Mouse (Mus musculus) liver, postnatal 0 days (tissue): Measurements from ENCODE around the gene Fkbp15. TPM values are rescaled to one million over a fixed set of nuclear protein-coding genes. Genes with fewer than 3 reads are reported as not detected.

Experiments used
- ATAC-seq: fragments of 200-750 bp; cut with Nextera tagmentation; 2 replicates; pipeline ENCODE4 v1.8.0; 2017; ENCODE audit warnings: mild to moderate bottlenecking, moderate library complexity
- DNase-seq: peaks from one replicate; pipeline ENCODE4 v3.0.0-alpha.2; 2016
- H3K27ac ChIP-seq: fragments of 300-500 bp; sonication (generic); 2 replicates; pipeline ENCODE4 v1.5.1; 2014; ENCODE audit warnings: antibody characterized with exemption, moderate library complexity, mild to moderate bottlenecking, low read depth
- H3K27me3 ChIP-seq: fragments of 300-500 bp; sonication (generic); 2 replicates; pipeline ENCODE4 v1.6.1; 2014; ENCODE audit warnings: low read length, control low read depth, mixed read lengths; ENCODE audit not compliant: insufficient read depth
- H3K36me3 ChIP-seq: fragments of 300-500 bp; sonication (generic); replicated peaks from 2 replicates; pipeline ENCODE4 v1.6.1; 2014; ENCODE audit warnings: mild to moderate bottlenecking, control low read depth, low read length, moderate library complexity, mixed read lengths; ENCODE audit not compliant: insufficient read depth
- H3K4me1 ChIP-seq: fragments of 300-500 bp; sonication (generic); 2 replicates; pipeline ENCODE4 v1.6.1; 2014; ENCODE audit warnings: antibody characterized with exemption, mild to moderate bottlenecking, control low read depth; ENCODE audit not compliant: insufficient read depth
- H3K4me2 ChIP-seq: fragments of 300-500 bp; sonication (generic); 2 replicates; pipeline ENCODE4 v1.6.1; 2014; ENCODE audit warnings: low read depth, mild to moderate bottlenecking, low read length, moderate library complexity, mixed read lengths
- H3K4me3 ChIP-seq: fragments of 300-500 bp; sonication (generic); 2 replicates; pipeline ENCODE4 v1.5.1; 2014; ENCODE audit warnings: low read depth, low read length
- H3K9ac ChIP-seq: fragments of 300-500 bp; sonication (generic); replicated peaks from 2 replicates; pipeline ENCODE4 v1.6.1; 2014; ENCODE audit warnings: mild to moderate bottlenecking, moderate library complexity
- H3K9me3 ChIP-seq: fragments of 300-500 bp; sonication (generic); 2 replicates; pipeline ENCODE4 v1.6.1; 2016; ENCODE audit warnings: mild to moderate bottlenecking, control low read depth, low read length, mixed read lengths
- CTCF ChIP-seq: sonication (generic); IDR thresholded peaks from 2 replicates; pipeline ENCODE4 v1.5.1; 2016; ENCODE audit warnings: antibody characterized with exemption, low read depth
- EP300 ChIP-seq: IDR thresholded peaks from 2 replicates; pipeline ENCODE4 v1.6.1; 2016; ENCODE audit warnings: antibody characterized with exemption, low read depth, mild to moderate bottlenecking
- WGBS: fragments of 180-500 bp; shearing (Covaris S2); extraction: QIAGEN DNeasy Blood & Tissue Kit; methylation state at CpG from one replicate; pipeline ENCODE4 v1.1.7; 2014; ENCODE audit not compliant: insufficient replicate concordance; 5-methylcytosine and 5-hydroxymethylcytosine counted together
- polyA plus RNA-seq: library from polyadenylated mRNA; unstranded; fragments of >200 nt; fragmentation: Nextera tagmentation; extraction: Ambion mirVana; gene quantifications from 2 replicates; pipeline ENCODE4 v1.2.1, GENCODE M21; 2015

The Fkbp15 gene
- polyA plus RNA-seq, 1 experiment from 2014 or later = 13.3 TPM

- Histone ChIP-seq H3K4me3 (no peak overlapping the region), H3K4me1 (no peaks in the 10 kb centered on the region), H3K27ac (no peak overlapping the region), H3K9ac (no peak overlapping the region), H3K27me3 (no peaks in the 10 kb centered on the region), H3K4me2 (no peak overlapping the region), H3K9me3 (no peaks in the 10 kb centered on the region), H3K36me3 (peaks cover 74% of the 10 kb centered on the region)
- TF ChIP-seq CTCF = no peak
- TF ChIP-seq EP300 = no peak
- ATAC-seq (no peak), DNase-seq (no peak)
- 73% methylated on average over 1 of the region's 1 CpGs for WGBS
Measured at GRCm38 (mm10) chr4:62306301-62306700, 54.0 kb downstream of the Fkbp15 start.

GRCm38 (mm10) chr4:62303288-62303687 lies 57.1 kb downstream of the Fkbp15 start:
- peaks cover 96% of the 10 kb centered on the region for H3K36me3 ChIP-seq
- no peaks in the 10 kb centered on the region for H3K27me3 ChIP-seq
- H3K9me3 ChIP-seq = no peaks in the 10 kb centered on the region
- H3K4me1 ChIP-seq = no peaks in the 10 kb centered on the region
- no peak overlapping the region for H3K27ac ChIP-seq
- ATAC-seq (no peak), DNase-seq (no peak)
- H3K9ac ChIP-seq = no peak overlapping the region
- TF ChIP-seq EP300 = no peak
- TF ChIP-seq CTCF = no peak
- no peak overlapping the region for H3K4me3 ChIP-seq
- 79% methylated on average over 1 of the region's 1 CpGs for WGBS
- no peak overlapping the region for H3K4me2 ChIP-seq

GRCm38 (mm10) chr4:62302795-62303194 lies 57.6 kb downstream of the Fkbp15 start:
- Histone ChIP-seq H3K9ac (no peak overlapping the region), H3K4me2 (no peak overlapping the region), H3K4me1 (no peaks in the 10 kb centered on the region), H3K27me3 (no peaks in the 10 kb centered on the region), H3K36me3 (peaks cover 96% of the 10 kb centered on the region), H3K4me3 (no peak overlapping the region), H3K9me3 (no peaks in the 10 kb centered on the region), H3K27ac (no peak overlapping the region)
- DNase-seq (no peak), ATAC-seq (no peak)
- WGBS = 60% methylated on average over 2 of the region's 2 CpGs
- TF ChIP-seq CTCF = no peak
- no peak for TF ChIP-seq EP300

GRCm38 (mm10) chr4:62300001-62300400 lies 60.3 kb downstream of the Fkbp15 start:
- DNase-seq = no peak
- H3K4me3 ChIP-seq = no peak overlapping the region
- 85% methylated on average over 2 of the region's 2 CpGs for WGBS
- no peak overlapping the region for H3K4me2 ChIP-seq
- H3K9me3 ChIP-seq = no peaks in the 10 kb centered on the region
- peaks cover 92% of the 10 kb centered on the region for H3K36me3 ChIP-seq
- no peak overlapping the region for H3K9ac ChIP-seq
- no peaks in the 10 kb centered on the region for H3K27me3 ChIP-seq
- no peak for ATAC-seq
- no peaks in the 10 kb centered on the region for H3K4me1 ChIP-seq
- TF ChIP-seq CTCF = no peak
- no peak for TF ChIP-seq EP300
- no peak overlapping the region for H3K27ac ChIP-seq

GRCm38 (mm10) chr4:62297280-62298130 lies 62.8 kb downstream of the Fkbp15 start:
- no peak overlapping the region for H3K9ac ChIP-seq
- no peaks in the 10 kb centered on the region for H3K4me1 ChIP-seq
- H3K9me3 ChIP-seq = no peaks in the 10 kb centered on the region
- TF ChIP-seq CTCF (no peak), EP300 (no peak)
- 73% methylated on average over 3 of the region's 3 CpGs for WGBS
- no peak overlapping the region for H3K4me2 ChIP-seq
- no peaks in the 10 kb centered on the region for H3K27me3 ChIP-seq
- H3K36me3 ChIP-seq = peaks cover 76% of the 10 kb centered on the region
- H3K4me3 ChIP-seq = no peak overlapping the region
- H3K27ac ChIP-seq = no peak overlapping the region
- DNase-seq (no peak), ATAC-seq (no peak)

- Histone ChIP-seq H3K4me2 (no peak overlapping the region), H3K36me3 (peaks cover 55% of the 10 kb centered on the region), H3K4me1 (peaks cover 10% of the 10 kb centered on the region), H3K27me3 (no peaks in the 10 kb centered on the region), H3K9me3 (no peaks in the 10 kb centered on the region), H3K27ac (no peak overlapping the region), H3K4me3 (no peak overlapping the region), H3K9ac (no peak overlapping the region)
- 90% methylated on average over 1 of the region's 1 CpGs for WGBS
- DNase-seq (no peak), ATAC-seq (no peak)
- TF ChIP-seq CTCF (no peak), EP300 (no peak)
Measured at GRCm38 (mm10) chr4:62294741-62295140, 65.6 kb downstream of the Fkbp15 start.
